Mouse (Mus musculus): Measurements from ENCODE around the gene Sema4d. TPM values are rescaled to one million over a fixed set of nuclear protein-coding genes. Genes with fewer than 3 reads are reported as not detected.

Gene Sema4d
- polyA plus RNA-seq (2012) = 31.4 and 35.9 TPM in 2 replicates

DNA sequence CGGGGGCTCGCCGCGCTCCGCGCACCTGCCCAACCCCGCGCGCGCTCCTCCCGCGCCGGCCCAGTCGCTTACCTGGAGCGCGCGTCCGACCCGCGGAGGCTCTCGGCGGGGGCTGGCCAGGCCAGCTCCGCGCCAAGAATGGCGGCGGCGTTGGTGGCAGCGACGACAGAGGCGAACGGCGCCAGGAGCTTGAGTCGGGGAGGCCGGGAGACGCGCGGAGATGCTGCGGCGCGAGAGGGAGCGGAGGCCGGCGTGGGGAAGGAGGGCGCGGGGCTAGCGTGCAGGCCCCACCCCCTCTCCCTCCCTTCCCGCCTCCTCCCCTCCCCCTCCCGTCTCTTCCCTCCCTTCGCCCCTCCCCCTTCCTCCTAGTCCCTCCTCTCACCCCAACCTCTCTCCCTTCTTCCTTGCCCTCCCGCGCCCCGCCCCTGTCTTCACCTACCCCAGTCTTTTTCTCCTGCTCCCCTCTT is at the start of gene Sema4d:
TSS of gene Sema4d (minus strand) at position 323 of the 467 bp plus-strand sequence.

DNA sequence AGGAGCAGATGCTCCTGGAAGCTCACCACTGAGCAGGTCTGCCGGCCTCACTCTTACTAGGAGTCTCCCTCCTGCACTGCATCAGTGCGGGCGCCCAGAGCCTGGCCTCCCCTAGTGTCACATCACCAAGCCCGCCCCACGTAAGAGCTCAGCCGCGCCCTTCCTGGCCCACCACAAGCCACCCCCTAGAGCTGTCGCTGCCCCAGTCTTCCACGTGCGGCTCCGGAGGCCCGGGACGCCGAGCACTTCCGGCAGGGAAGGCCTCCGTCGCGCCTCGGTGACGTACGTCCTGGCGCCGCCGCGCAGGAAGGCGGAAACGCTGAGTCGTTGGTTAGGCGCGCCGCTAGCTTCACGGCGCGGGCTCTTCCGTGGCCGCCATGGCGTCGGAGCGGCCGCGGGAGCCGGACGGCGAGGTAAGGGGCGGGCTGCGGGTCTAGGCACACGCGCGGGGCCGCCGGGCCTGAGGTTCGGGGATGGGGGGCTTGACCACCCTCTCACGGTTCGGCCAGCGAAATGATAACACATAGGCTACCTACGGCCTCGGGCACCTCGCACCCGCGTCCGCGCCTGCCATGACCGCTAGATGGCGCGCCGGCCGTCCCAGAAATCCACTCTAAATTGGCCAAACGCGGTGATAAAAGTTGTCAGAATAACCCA is 142.0 kb downstream of the Sema4d start, which contains the start of gene Secisbp2:
TSS of gene Secisbp2 (plus strand) at position 290 of the 657 bp plus-strand sequence.

GRCm38 (mm10) chr13:51644829-51645789 is 148.4 kb downstream of the Sema4d start, which contains the start of gene Cks2:
TSS of gene Cks2 (plus strand) at chr13:51645232.

Other genes with a start within 250 kb of the Sema4d start
- not detected in 2 replicates for gene Shc3, start 224.3 kb downstream of the Sema4d start, polyA plus RNA-seq (2012)
- gene Cks2, start 148.5 kb downstream of the Sema4d start, polyA plus RNA-seq (2012) = 221 and 249 TPM in 2 replicates
- 24.7 and 30.4 TPM in 2 replicates for gene Secisbp2, start 142.1 kb downstream of the Sema4d start, polyA plus RNA-seq (2012)
- gene Gadd45g, start 52.9 kb upstream of the Sema4d start, polyA plus RNA-seq (2012) = 42.5 and 48.2 TPM in 2 replicates